Mouse (Mus musculus): ENCODE data around the gene Ak2. TPM values are rescaled to one million over a fixed set of nuclear protein-coding genes. Genes with fewer than 3 reads are reported as not detected.

Gene Ak2
- polyA plus RNA-seq, 1 experiment from 2014 or later = 119 TPM

- Histone ChIP-seq H3K4me2 (replicated peaks; ENCODE audit: low read depth, low read length) (peak overlapping the region; percentile 76), H3K27me3 (ENCODE audit: control insufficient read depth, insufficient read depth, low read length) (no peaks in the 10 kb centered on the region), H3K9me3 (ENCODE audit: control insufficient read depth, low read length) (no peaks in the 10 kb centered on the region), H3K4me3 (ENCODE audit: low read depth, low read length) (peak overlapping the region; percentile 74), H3K27ac (ENCODE audit: low read depth, low read length) (no peak overlapping the region), H3K4me1 (replicated peaks; ENCODE audit: control insufficient read depth, insufficient read depth, low read length) (peaks cover 6% of the 10 kb centered on the region; the same call in 1 of the 2 replicates), H3K36me3 (ENCODE audit: control insufficient read depth, insufficient read depth, low read length) (0 out of 2 replicates have a peak, but pooled peaks cover 2% of the 10 kb centered on the region), H3K9ac (ENCODE audit: low read depth, low read length) (peak overlapping the region; percentile 62)
- ATAC-seq (ENCODE audit: low FRiP score) (peak; percentile 99), DNase-seq (ENCODE audit: low spot score) (peak; percentile 98)
- WGBS = under 1% methylated on average over 49 of the region's 49 CpGs
Measured at GRCm38 (mm10) chr4:128993025-128993662, 1.4 kb downstream of the Ak2 start.

- H3K27me3 ChIP-seq (ENCODE audit: control insufficient read depth, insufficient read depth, low read length) = no peaks in the 10 kb centered on the region
- 0 out of 2 replicates have a peak, but pooled peaks cover 2% of the 10 kb centered on the region for H3K36me3 ChIP-seq (ENCODE audit: control insufficient read depth, insufficient read depth, low read length)
- H3K4me3 ChIP-seq (ENCODE audit: low read depth, low read length) = peak overlapping the region; percentile 74
- ATAC-seq (ENCODE audit: low FRiP score) (peak; percentile 14; the same call in 1 of the 2 replicates), DNase-seq (ENCODE audit: low spot score) (no peak)
- H3K4me1 ChIP-seq (replicated peaks; ENCODE audit: control insufficient read depth, insufficient read depth, low read length) = peaks cover 6% of the 10 kb centered on the region; the same call in 1 of the 2 replicates
- H3K9me3 ChIP-seq (ENCODE audit: control insufficient read depth, low read length) = no peaks in the 10 kb centered on the region
- no peak overlapping the region for H3K27ac ChIP-seq (ENCODE audit: low read depth, low read length)
- H3K4me2 ChIP-seq (replicated peaks; ENCODE audit: low read depth, low read length) = peak overlapping the region; percentile 76
- H3K9ac ChIP-seq (ENCODE audit: low read depth, low read length) = peak overlapping the region; percentile 62
- WGBS = 1% methylated on average over 12 of the region's 12 CpGs
Measured at GRCm38 (mm10) chr4:128993675-128994074, 1.9 kb downstream of the Ak2 start.

- H3K4me2 ChIP-seq (replicated peaks; ENCODE audit: low read depth, low read length) = no peak overlapping the region
- no peak for ATAC-seq (ENCODE audit: low FRiP score)
- no peak for DNase-seq (ENCODE audit: low spot score)
- 90% methylated on average over 7 of the region's 7 CpGs for WGBS
- no peaks in the 10 kb centered on the region for H3K27me3 ChIP-seq (ENCODE audit: control insufficient read depth, insufficient read depth, low read length)
- H3K27ac ChIP-seq (ENCODE audit: low read depth, low read length) = no peak overlapping the region
- no peaks in the 10 kb centered on the region for H3K9me3 ChIP-seq (ENCODE audit: control insufficient read depth, low read length)
- 0 out of 2 replicates have a peak, but pooled peaks cover 2% of the 10 kb centered on the region for H3K36me3 ChIP-seq (ENCODE audit: control insufficient read depth, insufficient read depth, low read length)
- H3K4me3 ChIP-seq (ENCODE audit: low read depth, low read length) = no peak overlapping the region
- no peak overlapping the region for H3K9ac ChIP-seq (ENCODE audit: low read depth, low read length)
- peaks cover 6% of the 10 kb centered on the region; the same call in 1 of the 2 replicates for H3K4me1 ChIP-seq (replicated peaks; ENCODE audit: control insufficient read depth, insufficient read depth, low read length)
Measured at GRCm38 (mm10) chr4:128995238-128995637, 3.5 kb downstream of the Ak2 start.

GRCm38 (mm10) chr4:128997258-128997657 is 5.5 kb downstream of the Ak2 start:
- ATAC-seq (ENCODE audit: low FRiP score) (no peak), DNase-seq (ENCODE audit: low spot score) (no peak)
- H3K36me3 ChIP-seq (ENCODE audit: control insufficient read depth, insufficient read depth, low read length) = 0 out of 2 replicates have a peak, but pooled peaks cover 2% of the 10 kb centered on the region
- H3K9me3 ChIP-seq (ENCODE audit: control insufficient read depth, low read length) = no peaks in the 10 kb centered on the region
- no peak overlapping the region for H3K4me2 ChIP-seq (replicated peaks; ENCODE audit: low read depth, low read length)
- WGBS = 89% methylated on average over 8 of the region's 8 CpGs
- H3K27me3 ChIP-seq (ENCODE audit: control insufficient read depth, insufficient read depth, low read length) = no peaks in the 10 kb centered on the region
- no peak overlapping the region for H3K9ac ChIP-seq (ENCODE audit: low read depth, low read length)
- H3K27ac ChIP-seq (ENCODE audit: low read depth, low read length) = no peak overlapping the region
- no peak overlapping the region for H3K4me3 ChIP-seq (ENCODE audit: low read depth, low read length)
- H3K4me1 ChIP-seq (replicated peaks; ENCODE audit: control insufficient read depth, insufficient read depth, low read length) = peaks cover 6% of the 10 kb centered on the region; the same call in 1 of the 2 replicates

GRCm38 (mm10) chr4:128998401-128998800 is 6.6 kb downstream of the Ak2 start:
- Histone ChIP-seq H3K27me3 (ENCODE audit: control insufficient read depth, insufficient read depth, low read length) (no peaks in the 10 kb centered on the region), H3K36me3 (ENCODE audit: control insufficient read depth, insufficient read depth, low read length) (peaks cover 4% of the 10 kb centered on the region; the same call in 1 of the 2 replicates), H3K4me2 (replicated peaks; ENCODE audit: low read depth, low read length) (no peak overlapping the region), H3K4me3 (ENCODE audit: low read depth, low read length) (no peak overlapping the region), H3K4me1 (replicated peaks; ENCODE audit: control insufficient read depth, insufficient read depth, low read length) (peaks cover 6% of the 10 kb centered on the region; the same call in 1 of the 2 replicates), H3K9ac (ENCODE audit: low read depth, low read length) (no peak overlapping the region), H3K27ac (ENCODE audit: low read depth, low read length) (no peak overlapping the region), H3K9me3 (ENCODE audit: control insufficient read depth, low read length) (no peaks in the 10 kb centered on the region)
- ATAC-seq (ENCODE audit: low FRiP score) (no peak), DNase-seq (ENCODE audit: low spot score) (no peak)
- WGBS = 91% methylated on average over 8 of the region's 8 CpGs

GRCm38 (mm10) chr4:129000786-129001185 is 9.0 kb downstream of the Ak2 start:
- no peaks in the 10 kb centered on the region for H3K27me3 ChIP-seq (ENCODE audit: control insufficient read depth, insufficient read depth, low read length)
- H3K9ac ChIP-seq (ENCODE audit: low read depth, low read length) = no peak overlapping the region
- H3K27ac ChIP-seq (ENCODE audit: low read depth, low read length) = no peak overlapping the region
- H3K4me3 ChIP-seq (ENCODE audit: low read depth, low read length) = no peak overlapping the region
- H3K4me2 ChIP-seq (replicated peaks; ENCODE audit: low read depth, low read length) = no peak overlapping the region
- no peaks in the 10 kb centered on the region for H3K4me1 ChIP-seq (replicated peaks; ENCODE audit: control insufficient read depth, insufficient read depth, low read length)
- no peak for ATAC-seq (ENCODE audit: low FRiP score)
- no peak for DNase-seq (ENCODE audit: low spot score)
- peaks cover 4% of the 10 kb centered on the region; the same call in 1 of the 2 replicates for H3K36me3 ChIP-seq (ENCODE audit: control insufficient read depth, insufficient read depth, low read length)
- no peaks in the 10 kb centered on the region for H3K9me3 ChIP-seq (ENCODE audit: control insufficient read depth, low read length)
- 92% methylated on average over 3 of the region's 3 CpGs for WGBS

- peaks cover 5% of the 10 kb centered on the region; the same call in 1 of the 2 replicates for H3K36me3 ChIP-seq (ENCODE audit: control insufficient read depth, insufficient read depth, low read length)
- WGBS = 88% methylated on average over 8 of the region's 8 CpGs
- no peak for ATAC-seq (ENCODE audit: low FRiP score)
Measured at GRCm38 (mm10) chr4:129003720-129004119, 12.0 kb downstream of the Ak2 start.

GRCm38 (mm10) chr4:129008006-129008519 is 16.3 kb downstream of the Ak2 start:
- WGBS = 85% methylated on average over 12 of the region's 12 CpGs
- Histone ChIP-seq H3K9me3 (ENCODE audit: control insufficient read depth, low read length) (no peaks in the 10 kb centered on the region), H3K27me3 (ENCODE audit: control insufficient read depth, insufficient read depth, low read length) (no peaks in the 10 kb centered on the region), H3K4me1 (replicated peaks; ENCODE audit: control insufficient read depth, insufficient read depth, low read length) (no peaks in the 10 kb centered on the region), H3K4me2 (replicated peaks; ENCODE audit: low read depth, low read length) (no peak overlapping the region), H3K9ac (ENCODE audit: low read depth, low read length) (no peak overlapping the region), H3K36me3 (ENCODE audit: control insufficient read depth, insufficient read depth, low read length) (peaks cover 8% of the 10 kb centered on the region), H3K27ac (ENCODE audit: low read depth, low read length) (no peak overlapping the region), H3K4me3 (ENCODE audit: low read depth, low read length) (no peak overlapping the region)
- DNase-seq (ENCODE audit: low spot score) (no peak), ATAC-seq (ENCODE audit: low FRiP score) (no peak)

More at GRCm38 (mm10) chr4:129003720-129004119, 12.0 kb downstream of the Ak2 start:
- Histone ChIP-seq H3K27me3 (ENCODE audit: control insufficient read depth, insufficient read depth, low read length) (no peaks in the 10 kb centered on the region), H3K9me3 (ENCODE audit: control insufficient read depth, low read length) (no peaks in the 10 kb centered on the region), H3K4me1 (replicated peaks; ENCODE audit: control insufficient read depth, insufficient read depth, low read length) (no peaks in the 10 kb centered on the region), H3K27ac (ENCODE audit: low read depth, low read length) (no peak overlapping the region), H3K4me2 (replicated peaks; ENCODE audit: low read depth, low read length) (no peak overlapping the region), H3K9ac (ENCODE audit: low read depth, low read length) (no peak overlapping the region), H3K4me3 (ENCODE audit: low read depth, low read length) (no peak overlapping the region)
- DNase-seq (ENCODE audit: low spot score) = no peak

GRCm38 (mm10) chr4:129008672-129009071 is 16.9 kb downstream of the Ak2 start:
- Histone ChIP-seq H3K4me2 (replicated peaks; ENCODE audit: low read depth, low read length) (no peak overlapping the region), H3K4me3 (ENCODE audit: low read depth, low read length) (no peak overlapping the region), H3K36me3 (ENCODE audit: control insufficient read depth, insufficient read depth, low read length) (peaks cover 6% of the 10 kb centered on the region), H3K9ac (ENCODE audit: low read depth, low read length) (no peak overlapping the region), H3K27me3 (ENCODE audit: control insufficient read depth, insufficient read depth, low read length) (no peaks in the 10 kb centered on the region), H3K27ac (ENCODE audit: low read depth, low read length) (no peak overlapping the region), H3K4me1 (replicated peaks; ENCODE audit: control insufficient read depth, insufficient read depth, low read length) (no peaks in the 10 kb centered on the region), H3K9me3 (ENCODE audit: control insufficient read depth, low read length) (no peaks in the 10 kb centered on the region)
- WGBS = 83% methylated on average over 3 of the region's 3 CpGs
- no peak for DNase-seq (ENCODE audit: low spot score)
- ATAC-seq (ENCODE audit: low FRiP score) = no peak
